Mouse (Mus musculus) forebrain, embryonic 14.5 days (tissue): ENCODE measurements at regions not wholly inside any gene's neighbourhood (a gene's known extent, or its start where the extent isn't known, plus 50 kb on each side); places are given as distances from the start of the nearest gene placed in this dataset.

Experiments
- ATAC-seq: fragments of 200-750 bp; cut with Nextera tagmentation; 2 replicates; pipeline ENCODE4 v1.8.0; 2017; ENCODE audit warnings: mild to moderate bottlenecking, moderate library complexity
- DNase-seq: peaks from one replicate; pipeline ENCODE4 v3.0.0-alpha.2; 2015; ENCODE audit warnings: low spot score
- H3K27ac ChIP-seq: fragments of 300-500 bp; sonication (generic); 2 replicates; pipeline ENCODE4 v1.5.1; 2014; ENCODE audit warnings: low read depth, mild to moderate bottlenecking, control low read depth, low read length, moderate library complexity
- H3K27me3 ChIP-seq: fragments of 300-500 bp; sonication (generic); replicated peaks from 2 replicates; pipeline ENCODE4 v1.6.1; 2014; ENCODE audit warnings: low read length, control low read depth, mixed read lengths; ENCODE audit not compliant: control insufficient read depth, insufficient read depth
- H3K36me3 ChIP-seq: fragments of 300-500 bp; sonication (generic); 2 replicates; pipeline ENCODE4 v1.6.1; 2014; ENCODE audit warnings: low read length, control low read depth; ENCODE audit not compliant: control insufficient read depth, insufficient read depth
- H3K4me1 ChIP-seq: fragments of 300-500 bp; sonication (generic); 2 replicates; pipeline ENCODE4 v1.6.1; 2014; ENCODE audit warnings: antibody characterized with exemption, low read length, control low read depth; ENCODE audit not compliant: control insufficient read depth, insufficient read depth
- H3K4me2 ChIP-seq: fragments of 300-500 bp; sonication (generic); 2 replicates; pipeline ENCODE4 v1.6.1; 2014; ENCODE audit warnings: mild to moderate bottlenecking, control low read depth, low read length
- H3K4me3 ChIP-seq: fragments of 300-500 bp; sonication (generic); 2 replicates; pipeline ENCODE4 v1.5.1; 2014; ENCODE audit warnings: low read depth, low read length, control low read depth
- H3K9ac ChIP-seq: fragments of 300-500 bp; sonication (generic); 2 replicates; pipeline ENCODE4 v1.6.1; 2014; ENCODE audit warnings: mild to moderate bottlenecking, low read length, control low read depth, moderate library complexity
- H3K9me3 ChIP-seq: fragments of 300-500 bp; sonication (generic); replicated peaks from 2 replicates; pipeline ENCODE4 v1.6.1; 2016; ENCODE audit warnings: low read length, control low read depth, mixed read lengths; ENCODE audit not compliant: control insufficient read depth
- WGBS: fragments of 180-500 bp; shearing (Covaris S2); extraction: QIAGEN DNeasy Blood & Tissue Kit; methylation state at CpG from one replicate; pipeline ENCODE4 v1.1.7; 2014; 5-methylcytosine and 5-hydroxymethylcytosine counted together

GRCm38 (mm10) chr1:43633246-43633645 is 97.2 kb upstream of the 1500015O10Rik start:
- no peak overlapping the region for H3K4me2 ChIP-seq
- no peak for ATAC-seq
- no peak overlapping the region for H3K4me3 ChIP-seq
- 9% methylated on average over 3 of the region's 3 CpGs for WGBS
- H3K9me3 ChIP-seq, result no peaks in the 10 kb centered on the region
- H3K27me3 ChIP-seq, result no peaks in the 10 kb centered on the region
- DNase-seq, result peak; percentile 11
- H3K9ac ChIP-seq, result no peak overlapping the region
- no peaks in the 10 kb centered on the region for H3K36me3 ChIP-seq
- no peak overlapping the region for H3K27ac ChIP-seq
- H3K4me1 ChIP-seq, result no peaks in the 10 kb centered on the region

GRCm38 (mm10) chr1:43635718-43636117 is 94.7 kb upstream of the 1500015O10Rik start:
- Histone ChIP-seq H3K4me2 (no peak overlapping the region), H3K27me3 (no peaks in the 10 kb centered on the region), H3K9ac (no peak overlapping the region), H3K4me3 (no peak overlapping the region), H3K4me1 (no peaks in the 10 kb centered on the region), H3K36me3 (no peaks in the 10 kb centered on the region), H3K27ac (no peak overlapping the region), H3K9me3 (no peaks in the 10 kb centered on the region)
- DNase-seq, result peak; percentile 5
- ATAC-seq, result no peak
- WGBS, result 83% methylated on average over 3 of the region's 3 CpGs

- 95% methylated on average over 2 of the region's 2 CpGs for WGBS
- no peak overlapping the region for H3K9ac ChIP-seq
- ATAC-seq (no peak), DNase-seq (no peak)
- H3K27ac ChIP-seq, result no peak overlapping the region
- no peaks in the 10 kb centered on the region for H3K4me1 ChIP-seq
- no peak overlapping the region for H3K4me2 ChIP-seq
- no peak overlapping the region for H3K4me3 ChIP-seq
- no peaks in the 10 kb centered on the region for H3K9me3 ChIP-seq
- H3K27me3 ChIP-seq, result no peaks in the 10 kb centered on the region
- H3K36me3 ChIP-seq, result no peaks in the 10 kb centered on the region
Observed at GRCm38 (mm10) chr1:43637956-43638355, 92.4 kb upstream of the 1500015O10Rik start.

GRCm38 (mm10) chr1:43672031-43672430 is 58.4 kb upstream of the 1500015O10Rik start:
- H3K27ac ChIP-seq, result no peak overlapping the region

More at GRCm38 (mm10) chr1:43672031-43672430, 58.4 kb upstream of the 1500015O10Rik start:
- H3K4me1 ChIP-seq, result no peaks in the 10 kb centered on the region
- H3K9me3 ChIP-seq, result no peaks in the 10 kb centered on the region
- ATAC-seq (no peak), DNase-seq (no peak)
- H3K36me3 ChIP-seq, result no peaks in the 10 kb centered on the region
- 35% methylated on average over 2 of the region's 2 CpGs for WGBS
- no peak overlapping the region for H3K9ac ChIP-seq
- no peaks in the 10 kb centered on the region for H3K27me3 ChIP-seq
- no peak overlapping the region for H3K4me3 ChIP-seq
- no peak overlapping the region for H3K4me2 ChIP-seq
